Mouse (Mus musculus): ENCODE measurements around the gene Gm16427. TPM values are rescaled to one million over a fixed set of nuclear protein-coding genes. Genes with fewer than 3 reads are reported as not detected.
"Not testable (repeated sequence)": the region's sequence is repeated elsewhere in the genome, so short reads cannot be mapped to it uniquely, and the experiment has no call there.

The Gm16427 gene
- not detected in 2 replicates for polyA plus RNA-seq (2016; fragmentation: Nextera tagmentation; extraction: Ambion mirVana)

DNA sequence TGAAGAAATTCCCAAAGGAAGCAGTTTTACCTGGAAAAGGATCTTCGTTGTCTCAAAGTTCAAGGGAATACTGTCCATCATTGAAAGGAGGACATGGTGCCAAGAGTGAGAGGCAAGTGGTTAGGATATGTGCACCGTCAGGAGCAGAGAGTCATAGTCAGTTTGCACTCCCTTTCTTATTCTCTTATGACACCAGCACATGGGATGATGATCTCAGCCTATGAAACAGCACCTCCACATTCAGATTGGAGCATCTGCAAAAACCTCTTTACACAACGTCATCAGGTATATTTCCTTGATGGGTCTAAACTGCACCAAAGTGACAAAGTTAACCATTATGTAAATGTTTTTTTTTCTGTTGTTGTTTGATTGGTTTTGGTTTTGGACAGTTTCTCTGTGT is at the start of gene Gm16427:
Gene Gm16427 (minus strand): TSS at position 101 of the 400 bp plus-strand sequence.
- H3K4me1 ChIP-seq; H3K36me3 ChIP-seq (replicated peaks); H3K9ac ChIP-seq; ATAC-seq (ENCODE audit: low FRiP score); H3K4me2 ChIP-seq; H3K27ac ChIP-seq; H3K27me3 ChIP-seq; H3K9me3 ChIP-seq; H3K4me3 ChIP-seq (replicated peaks): not testable (repeated sequence)
- WGBS, result 77% methylated on average over 2 of the region's 3 CpGs

Other genes with a start within 250 kb of the Gm16427 start
- gene C87414, start 131.4 kb upstream of the Gm16427 start, polyA plus RNA-seq (2016; fragmentation: Nextera tagmentation; extraction: Ambion mirVana), result not detected in 2 replicates

All from forebrain, embryonic 12.5 days (tissue).